19 mouse cellular contexts compared by ENCODE assay signal in the genomic region with DNA sequence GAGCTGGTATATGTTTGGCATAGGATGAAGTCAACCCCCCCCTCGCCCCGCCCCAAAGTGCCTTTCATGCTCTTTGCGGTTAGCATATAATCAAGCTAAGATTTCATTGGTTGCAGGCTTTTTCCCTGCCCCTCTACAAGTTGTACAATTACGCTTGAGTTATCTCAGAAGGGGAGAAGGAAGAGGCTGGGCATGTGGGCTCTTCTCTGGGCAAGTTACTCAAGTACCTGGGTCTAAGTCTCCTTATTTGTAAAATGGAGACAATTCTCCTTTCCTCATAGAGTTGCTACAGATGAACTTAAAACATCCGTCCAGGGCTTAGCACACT. TPM values are rescaled to one million over a fixed set of nuclear protein-coding genes. Genes with fewer than 3 reads are reported as not detected.
A peak's percentile ranks its signal among the peaks of the same experiment; 100 is the strongest.
DNase-seq lines count a peak whose midpoint lies in the region; ATAC-seq and TF ChIP-seq lines count a peak whose summit lies in the region.
"Had no signal": no experiment of that assay in that cellular context is flagged by ENCODE, and none has a peak within 500 bp of the region (broad histone marks: within the 10 kb centered on the region; RNA-seq: fewer than 3 reads in every experiment).

No protein-coding gene starts in this region.

- H3K4me3 ChIP-seq in midbrain, embryonic 11.5 days (ENCODE audit: low read depth, low read length) = no peak overlapping the region
- no peak overlapping the region for H3K4me3 ChIP-seq in midbrain, postnatal 0 days (ENCODE audit: low read depth, low read length)
- H3K4me3 ChIP-seq in liver, embryonic 12.5 days = peak overlapping the region; percentile 85
- H3K4me3 ChIP-seq in thymus, adult 2 months (ENCODE audit: control insufficient read depth, insufficient read depth, low read length) = no peak overlapping the region
- H3K4me3 ChIP-seq: embryonic facial prominence, embryonic 10.5 days; hindbrain, embryonic 13.5 days; left cerebral cortex, adult 2 months; neural tube, embryonic 13.5 days had no signal

- 91% methylated on average over 5 of the region's 5 CpGs for WGBS in midbrain, embryonic 11.5 days
- 97% methylated on average over 5 of the region's 5 CpGs for WGBS in midbrain, postnatal 0 days
- 69% methylated on average over 5 of the region's 5 CpGs for WGBS in liver, embryonic 12.5 days (ENCODE audit: insufficient replicate concordance)
- WGBS in thymus, adult 2 months = 97% methylated on average over 5 of the region's 5 CpGs

- ATAC-seq in midbrain, embryonic 11.5 days (ENCODE audit: low FRiP score) = no peak
- ATAC-seq in midbrain, postnatal 0 days (ENCODE audit: low FRiP score) = no peak
- no peak for ATAC-seq in liver, embryonic 12.5 days
- ATAC-seq: activated CD4-positive, CD25-positive, alpha-beta regulatory T cell, adult 4 months; CD4-positive, CD25-positive, alpha-beta regulatory T cell, adult 4 months; Patski had no signal

- no peak for TF ChIP-seq POLR2A in thymus, adult 2 months (IDR thresholded peaks at IDR 0.05; ENCODE audit: control insufficient read depth, extremely low read depth, insufficient read depth, low read length, poor library complexity)

- H3K36me3 ChIP-seq in midbrain, embryonic 11.5 days (ENCODE audit: control insufficient read depth, insufficient read depth, low read length) = no peaks in the 10 kb centered on the region
- H3K36me3 ChIP-seq in midbrain, postnatal 0 days (ENCODE audit: insufficient read depth, low read length) = no peaks in the 10 kb centered on the region
- H3K36me3 ChIP-seq in liver, embryonic 12.5 days = peaks cover 48% of the 10 kb centered on the region
- no peaks in the 10 kb centered on the region for H3K36me3 ChIP-seq in thymus, adult 2 months (ENCODE audit: control insufficient read depth, insufficient read depth, low read length)
- H3K36me3 ChIP-seq: hindbrain, embryonic 13.5 days; neural tube, embryonic 13.5 days had no signal

- no peak for TF ChIP-seq CTCF in midbrain, postnatal 0 days (IDR thresholded peaks at IDR 0.05)
- TF ChIP-seq CTCF in thymus, adult 2 months (IDR thresholded peaks at IDR 0.05; ENCODE audit: borderline replicate concordance, control insufficient read depth, extremely low read depth, insufficient read depth, low read length, poor library complexity) = no peak

- no peaks in the 10 kb centered on the region for H3K27me3 ChIP-seq in midbrain, embryonic 11.5 days (ENCODE audit: control insufficient read depth, insufficient read depth, low read length)
- no peaks in the 10 kb centered on the region for H3K27me3 ChIP-seq in midbrain, postnatal 0 days (ENCODE audit: insufficient read depth, low read length)
- no peaks in the 10 kb centered on the region for H3K27me3 ChIP-seq in liver, embryonic 12.5 days (replicated peaks)
- H3K27me3 ChIP-seq in thymus, adult 2 months (ENCODE audit: control insufficient read depth, insufficient read depth, low read length) = no peaks in the 10 kb centered on the region
- H3K27me3 ChIP-seq: hindbrain, embryonic 13.5 days; neural tube, embryonic 13.5 days; Patski had no signal

- no peaks in the 10 kb centered on the region for H3K9me3 ChIP-seq in midbrain, embryonic 11.5 days (ENCODE audit: control insufficient read depth, low read length)
- no peaks in the 10 kb centered on the region for H3K9me3 ChIP-seq in midbrain, postnatal 0 days (ENCODE audit: low read length)
- H3K9me3 ChIP-seq in liver, embryonic 12.5 days (replicated peaks) = no peaks in the 10 kb centered on the region
- H3K9me3 ChIP-seq: embryonic facial prominence, embryonic 10.5 days; hindbrain, embryonic 13.5 days; neural tube, embryonic 13.5 days had no signal

- H3K4me1 ChIP-seq in midbrain, embryonic 11.5 days (ENCODE audit: control insufficient read depth, insufficient read depth, low read length) = peaks cover 19% of the 10 kb centered on the region; the same call in 1 of the 2 replicates
- no peaks in the 10 kb centered on the region for H3K4me1 ChIP-seq in midbrain, postnatal 0 days (ENCODE audit: insufficient read depth, low read length)
- H3K4me1 ChIP-seq in liver, embryonic 12.5 days = peaks cover 80% of the 10 kb centered on the region
- 0 out of 2 replicates have a peak, but pooled peaks cover 2% of the 10 kb centered on the region for H3K4me1 ChIP-seq in thymus, adult 2 months (replicated peaks; ENCODE audit: control insufficient read depth, insufficient read depth, low read length)

- H3K9ac ChIP-seq in midbrain, embryonic 11.5 days (ENCODE audit: low read length) = no peak overlapping the region
- no peak overlapping the region for H3K9ac ChIP-seq in midbrain, postnatal 0 days (replicated peaks; ENCODE audit: low read length, poor library complexity, severe bottlenecking)
- 0 out of 2 replicates have a peak overlapping the region, but pooled peaks have one; percentile 44 for H3K9ac ChIP-seq in liver, embryonic 12.5 days
- H3K9ac ChIP-seq: hindbrain, embryonic 13.5 days; neural tube, embryonic 13.5 days had no signal

- no peak overlapping the region for H3K27ac ChIP-seq in midbrain, embryonic 11.5 days (ENCODE audit: low read depth, low read length)
- no peak overlapping the region for H3K27ac ChIP-seq in midbrain, postnatal 0 days (ENCODE audit: low read depth, low read length)
- peak overlapping the region; percentile 93 for H3K27ac ChIP-seq in liver, embryonic 12.5 days
- no peak overlapping the region for H3K27ac ChIP-seq in thymus, adult 2 months (ENCODE audit: control insufficient read depth, insufficient read depth, low read length)
- H3K27ac ChIP-seq: embryonic facial prominence, embryonic 10.5 days; hindbrain, embryonic 13.5 days; kidney, postnatal 0 days; left cerebral cortex, adult 2 months; neural tube, embryonic 13.5 days had no signal

- DNase-seq in midbrain, embryonic 11.5 days (ENCODE audit: low spot score, missing footprints) = peak; percentile 45
- no peak for DNase-seq in midbrain, postnatal 0 days (ENCODE audit: low spot score)
- DNase-seq in MEL-GATA-1-ER (ENCODE audit: extremely low read depth, low read depth) = peak; percentile 99
- DNase-seq in thymus, adult 2 months = no peak
- DNase-seq in cerebellum, postnatal 25 days = no peak
- DNase-seq in spleen, postnatal 36 days (ENCODE audit: low spot score in 2 of 2) = no peak
- DNase-seq: adrenal gland, postnatal 14 days; cerebellum, adult 18-20 months; heart, postnatal 10 days; lung, postnatal 14 days had no signal

- H3K4me2 ChIP-seq in midbrain, embryonic 11.5 days = no peak overlapping the region
- no peak overlapping the region for H3K4me2 ChIP-seq in midbrain, postnatal 0 days (ENCODE audit: low read depth, low read length, poor library complexity, severe bottlenecking)
- H3K4me2 ChIP-seq in liver, embryonic 12.5 days = peak overlapping the region; percentile 75
- H3K4me2 ChIP-seq: hindbrain, embryonic 13.5 days; neural tube, embryonic 13.5 days had no signal

RNA-seq across cellular contexts. Expression of a gene that starts 14.2 kb away (rescaled TPM):
- 1.1 and 1.5 TPM in 2 replicates for polyA plus RNA-seq in midbrain, embryonic 11.5 days (2014; fragmentation: Nextera tagmentation; extraction: Ambion mirVana)
- total RNA-seq in midbrain, postnatal 0 days (2014; rRNA removed) = 4.2 and 5.2 TPM in 2 replicates
- polyA plus RNA-seq in midbrain, postnatal 0 days (2015; fragmentation: Nextera tagmentation; extraction: Ambion mirVana) = 2.4 and 3.1 TPM in 2 replicates
- polyA plus RNA-seq in liver, embryonic 12.5 days (2016; fragmentation: Nextera tagmentation; extraction: Ambion mirVana) = 2.4 and 3.1 TPM in 2 replicates
- polyA plus RNA-seq in thymus, adult 2 months (2012; rRNA removed) = 51.3 and 58.4 TPM in 2 replicates
- polyA plus RNA-seq: Patski had no signal

RNA-seq across cellular contexts. Expression of a gene that starts 16.7 kb away (rescaled TPM):
- polyA plus RNA-seq in midbrain, embryonic 11.5 days (2014; fragmentation: Nextera tagmentation; extraction: Ambion mirVana) = 277 and 302 TPM in 2 replicates
- total RNA-seq in midbrain, postnatal 0 days (2014; rRNA removed) = 148 and 163 TPM in 2 replicates
- polyA plus RNA-seq in midbrain, postnatal 0 days (2015; fragmentation: Nextera tagmentation; extraction: Ambion mirVana) = 197 and 200 TPM in 2 replicates
- polyA plus RNA-seq in liver, embryonic 12.5 days (2016; fragmentation: Nextera tagmentation; extraction: Ambion mirVana) = 292 and 300 TPM in 2 replicates
- polyA plus RNA-seq in thymus, adult 2 months (2012; rRNA removed) = 43.5 and 43.6 TPM in 2 replicates

RNA-seq across cellular contexts. Expression of a gene that starts 33.7 kb away (rescaled TPM):
- polyA plus RNA-seq in midbrain, embryonic 11.5 days (2014; fragmentation: Nextera tagmentation; extraction: Ambion mirVana) = 57.5 and 59.7 TPM in 2 replicates
- total RNA-seq in midbrain, postnatal 0 days (2014; rRNA removed) = 81.0 and 85.5 TPM in 2 replicates
- polyA plus RNA-seq in midbrain, postnatal 0 days (2015; fragmentation: Nextera tagmentation; extraction: Ambion mirVana) = 138 TPM in 2 replicates
- 18.9 and 21.6 TPM in 2 replicates for polyA plus RNA-seq in liver, embryonic 12.5 days (2016; fragmentation: Nextera tagmentation; extraction: Ambion mirVana)
- polyA plus RNA-seq in thymus, adult 2 months (2012; rRNA removed) = 29.1 and 33.7 TPM in 2 replicates

Comparison
In these comparisons a context has a peak if more than half of its experiments do, and no peak if none do; other contexts are left out.
1. DNase-seq: peak in midbrain, embryonic 11.5 days (single experiment) and MEL-GATA-1-ER (single experiment); none in midbrain, postnatal 0 days (single experiment), thymus, adult 2 months (single experiment), cerebellum, postnatal 25 days (0 of 2) and spleen, postnatal 36 days (0 of 2).
2. RNA of a gene that starts 14.2 kb away (polyA plus RNA-seq): 51.3 to 58.4 TPM in thymus, adult 2 months; 2.4 to 3.1 TPM in midbrain, postnatal 0 days, 2.4 to 3.1 TPM in liver, embryonic 12.5 days and 1.1 to 1.5 TPM in midbrain, embryonic 11.5 days; every median in the first group is over 10 times any median in the second.